Mouse (Mus musculus) macrophage (primary cell): Measurements from ENCODE around the gene Bpifa3. TPM values are rescaled to one million over a fixed set of nuclear protein-coding genes. Genes with fewer than 3 reads are reported as not detected.
"Not testable (repeated sequence)": the region's sequence is repeated elsewhere in the genome, so short reads cannot be mapped to it uniquely, and the experiment has no call there.

Source experiments
- H3K27ac ChIP-seq: fragments of 350-480 bp; formaldehyde crosslinking; 2 replicates; pipeline ENCODE4 v1.9.0; 2021
- H3K36me3 ChIP-seq: fragments of 350-480 bp; formaldehyde crosslinking; 2 replicates; pipeline ENCODE4 v1.9.0; 2021; ENCODE audit errors: inconsistent target
- H3K4me3 ChIP-seq: fragments of 350-480 bp; formaldehyde crosslinking; 2 replicates; pipeline ENCODE4 v1.9.0; 2021; ENCODE audit errors: inconsistent target
- H3K79me2 ChIP-seq: fragments of 350-480 bp; formaldehyde crosslinking; 2 replicates; pipeline ENCODE4 v1.9.0; 2021; ENCODE audit errors: inconsistent target
- WGBS: methylation state at CpG from one replicate; pipeline ENCODE4 v1.1.7; 2026; ENCODE audit warnings: inconsistent platforms; ENCODE audit not compliant: missing documents; 5-methylcytosine and 5-hydroxymethylcytosine counted together
- polyA plus RNA-seq: library from polyadenylated mRNA; stranded (reverse); fragments of 250-400 nt; gene quantifications from 3 replicates; pipeline ENCODE4 v1.2.4, GENCODE M21; 2018; ENCODE audit warnings: inconsistent platforms
- total RNA-seq, 78 experiments: library from RNA; depleted of rRNA; stranded (reverse); fragments of 250-400 nt; gene quantifications; 1 replicate in 9 of 78; 2 replicates in 24 of 78; 3 replicates in 43 of 78; 4 replicates in 2 of 78; pipeline ENCODE4 v1.2.4; 2018; ENCODE audit warnings: inconsistent platforms in 56 of 78

Gene Bpifa3
- not detected for total RNA-seq (2018; cell fraction: chromatin; rRNA removed)
- not detected for total RNA-seq (2018; cell fraction: cytosol; rRNA removed)
- not detected for total RNA-seq (2018; cell fraction: nucleus; rRNA removed)
- not detected in 3 replicates for polyA plus RNA-seq

- H3K79me2 ChIP-seq: no peaks in the 10 kb centered on the region
- H3K36me3 ChIP-seq: no peaks in the 10 kb centered on the region
- no peak within 1 kb of the TSS for H3K27ac ChIP-seq
- H3K4me3 ChIP-seq: no peak within 1 kb of the TSS
- 80% methylated on average over 2 of the region's 2 CpGs for WGBS
Observed at GRCm38 (mm10) chr2:154130120-154130519, at the start of gene Bpifa3. Bpifa3 (plus strand) TSS chr2:154130336.

- no peaks in the 10 kb centered on the region for H3K36me3 ChIP-seq
- H3K79me2 ChIP-seq: no peaks in the 10 kb centered on the region
- H3K27ac ChIP-seq: no peak overlapping the region
- H3K4me3 ChIP-seq: no peak overlapping the region
- WGBS: 43% methylated on average over 1 of the region's 1 CpGs
Observed at GRCm38 (mm10) chr2:154097734-154098133, 32.4 kb upstream of the Bpifa3 start.

- Histone ChIP-seq H3K27ac (no peak overlapping the region), H3K4me3 (no peak overlapping the region), H3K79me2 (no peaks in the 10 kb centered on the region), H3K36me3 (no peaks in the 10 kb centered on the region)
- 79% methylated on average over 3 of the region's 3 CpGs for WGBS
Observed at GRCm38 (mm10) chr2:154117381-154117780, 12.8 kb upstream of the Bpifa3 start.

- no peak within 1 kb of the TSS for H3K4me3 ChIP-seq
- no peaks in the 10 kb centered on the region for H3K79me2 ChIP-seq
- WGBS: 95% methylated on average over 4 of the region's 4 CpGs
- H3K27ac ChIP-seq: no peak within 1 kb of the TSS
- H3K36me3 ChIP-seq: no peaks in the 10 kb centered on the region
Observed at GRCm38 (mm10) chr2:154142580-154142979, 12.4 kb downstream of the Bpifa3 start, which contains the start of gene Bpifa1. Bpifa1 (plus strand) TSS chr2:154142880.

GRCm38 (mm10) chr2:154143735-154144134 is 13.6 kb downstream of the Bpifa3 start:
- H3K4me3 ChIP-seq: no peak overlapping the region
- no peaks in the 10 kb centered on the region for H3K79me2 ChIP-seq
- no peak overlapping the region for H3K27ac ChIP-seq
- no peaks in the 10 kb centered on the region for H3K36me3 ChIP-seq
- 96% methylated on average over 3 of the region's 3 CpGs for WGBS

- no peak overlapping the region for H3K4me3 ChIP-seq
- 82% methylated on average over 4 of the region's 4 CpGs for WGBS
- H3K27ac ChIP-seq: no peak overlapping the region
- H3K79me2 ChIP-seq: no peaks in the 10 kb centered on the region
- H3K36me3 ChIP-seq: no peaks in the 10 kb centered on the region
Observed at GRCm38 (mm10) chr2:154147496-154147895, 17.4 kb downstream of the Bpifa3 start.

- Histone ChIP-seq H3K4me3 (no peak overlapping the region), H3K79me2 (no peaks in the 10 kb centered on the region), H3K36me3 (no peaks in the 10 kb centered on the region), H3K27ac (no peak overlapping the region)
- WGBS: 44% methylated on average over 3 of the region's 3 CpGs
Observed at GRCm38 (mm10) chr2:154158433-154158832, 28.3 kb downstream of the Bpifa3 start.

GRCm38 (mm10) chr2:154162307-154162706 is 32.2 kb downstream of the Bpifa3 start, which contains the start of gene Bpifa5:
Bpifa5 (plus strand) TSS chr2:154162607.
- no peaks in the 10 kb centered on the region for H3K79me2 ChIP-seq
- WGBS: 81% methylated on average over 8 of the region's 8 CpGs
- H3K27ac ChIP-seq: no peak within 1 kb of the TSS
- no peaks in the 10 kb centered on the region for H3K36me3 ChIP-seq
- no peak within 1 kb of the TSS for H3K4me3 ChIP-seq

- Histone ChIP-seq H3K36me3 (no peaks in the 10 kb centered on the region), H3K79me2 (no peaks in the 10 kb centered on the region), H3K27ac (no peak overlapping the region), H3K4me3 (no peak overlapping the region)
- 86% methylated on average over 5 of the region's 5 CpGs for WGBS
Observed at GRCm38 (mm10) chr2:154163306-154163705, 33.2 kb downstream of the Bpifa3 start.

- Histone ChIP-seq H3K36me3 (no peaks in the 10 kb centered on the region), H3K4me3 (no peak overlapping the region), H3K79me2 (no peaks in the 10 kb centered on the region), H3K27ac (no peak overlapping the region)
- 74% methylated on average over 3 of the region's 3 CpGs for WGBS
Observed at GRCm38 (mm10) chr2:154169172-154169571, 39.0 kb downstream of the Bpifa3 start.

GRCm38 (mm10) chr2:154171621-154172020 is 41.5 kb downstream of the Bpifa3 start:
- Histone ChIP-seq H3K79me2 (no peaks in the 10 kb centered on the region), H3K36me3 (no peaks in the 10 kb centered on the region), H3K27ac (no peak overlapping the region), H3K4me3 (no peak overlapping the region)
- WGBS: 69% methylated on average over 6 of the region's 6 CpGs

- Histone ChIP-seq H3K4me3 (no peak overlapping the region), H3K36me3 (no peaks in the 10 kb centered on the region), H3K79me2 (no peaks in the 10 kb centered on the region), H3K27ac (no peak overlapping the region)
- 23% methylated on average over 1 of the region's 1 CpGs for WGBS
Observed at GRCm38 (mm10) chr2:154173313-154173712, 43.2 kb downstream of the Bpifa3 start.

GRCm38 (mm10) chr2:154181900-154182299 is 51.8 kb downstream of the Bpifa3 start:
- WGBS: 87% methylated on average over 7 of the region's 7 CpGs
- H3K4me3 ChIP-seq, H3K79me2 ChIP-seq, H3K27ac ChIP-seq, H3K36me3 ChIP-seq: not testable (repeated sequence)

- 83% methylated on average over 2 of the region's 4 CpGs for WGBS
- H3K27ac ChIP-seq, H3K36me3 ChIP-seq, H3K4me3 ChIP-seq, H3K79me2 ChIP-seq: not testable (repeated sequence)
Observed at GRCm38 (mm10) chr2:154183061-154183460, 52.9 kb downstream of the Bpifa3 start.

GRCm38 (mm10) chr2:154185319-154185718 is 55.2 kb downstream of the Bpifa3 start:
- no peak overlapping the region for H3K4me3 ChIP-seq
- WGBS: 88% methylated on average over 6 of the region's 6 CpGs
- no peaks in the 10 kb centered on the region for H3K79me2 ChIP-seq
- no peak overlapping the region for H3K27ac ChIP-seq
- no peaks in the 10 kb centered on the region for H3K36me3 ChIP-seq

- Histone ChIP-seq H3K36me3 (no peaks in the 10 kb centered on the region), H3K27ac (no peak overlapping the region), H3K79me2 (no peaks in the 10 kb centered on the region), H3K4me3 (no peak overlapping the region)
- WGBS: 47% methylated on average over 3 of the region's 3 CpGs
Observed at GRCm38 (mm10) chr2:154185748-154186147, 55.6 kb downstream of the Bpifa3 start.
